Mouse (Mus musculus) C2C12 (cell line): Measurements from ENCODE around the gene Olfr1279. TPM values are rescaled to one million over a fixed set of nuclear protein-coding genes. Genes with fewer than 3 reads are reported as not detected.
"Not testable (repeated sequence)": the region's sequence is repeated elsewhere in the genome, so short reads cannot be mapped to it uniquely, and the experiment has no call there.

Experiments
- H3K27me3 ChIP-seq: one replicate; pipeline ENCODE4 v1.6.1; 2011; ENCODE audit not compliant: control insufficient read depth, insufficient read depth, insufficient read length
- H3K36me3 ChIP-seq: one replicate; pipeline ENCODE4 v1.6.1; 2011; ENCODE audit not compliant: control insufficient read depth, insufficient read depth
- H3K4me3 ChIP-seq: one replicate; pipeline ENCODE4 v1.5.1; 2011; ENCODE audit warnings: mild to moderate bottlenecking, control low read depth; ENCODE audit not compliant: poor library complexity, insufficient read depth, severe bottlenecking
- H3K79me2 ChIP-seq: one replicate; pipeline ENCODE4 v1.6.1; 2011; ENCODE audit not compliant: control insufficient read depth, insufficient read depth
- H3K79me3 ChIP-seq: one replicate; pipeline ENCODE4 v1.6.1; 2011; ENCODE audit warnings: low read depth, control low read depth
- H3ac ChIP-seq: one replicate; pipeline ENCODE3; 2011; ENCODE audit warnings: low read depth; ENCODE audit not compliant: control insufficient read depth, insufficient read length
- CEBPB ChIP-seq: IDR thresholded peaks from one replicate; pipeline ENCODE4 v1.6.1; 2011; ENCODE audit warnings: low read depth, mild to moderate bottlenecking, control low read depth, moderate library complexity
- CTCF ChIP-seq: IDR thresholded peaks from one replicate; pipeline ENCODE4 v1.5.1; 2011; ENCODE audit not compliant: control insufficient read depth, insufficient read depth, insufficient read length
- FOSL1 ChIP-seq: IDR thresholded peaks from one replicate; pipeline ENCODE4 v1.8.0; 2011; ENCODE audit warnings: mild to moderate bottlenecking, low read length; ENCODE audit not compliant: poor library complexity, insufficient read depth, severe bottlenecking
- MAX ChIP-seq: IDR thresholded peaks from one replicate; pipeline ENCODE4 v1.6.1; 2011; ENCODE audit warnings: mild to moderate bottlenecking, control low read depth
- MYOD1 ChIP-seq: IDR thresholded peaks from one replicate; pipeline ENCODE4 v1.6.1; 2011; ENCODE audit warnings: low read depth; ENCODE audit not compliant: control insufficient read depth, insufficient read length
- MYOG ChIP-seq: IDR thresholded peaks from one replicate; pipeline ENCODE4 v1.6.1; 2011; ENCODE audit not compliant: control insufficient read depth, insufficient read length; ENCODE audit errors: extremely low read depth
- USF1 ChIP-seq: IDR thresholded peaks from one replicate; pipeline ENCODE4 v1.6.1; 2011; ENCODE audit warnings: low read depth, mild to moderate bottlenecking, control low read depth, moderate library complexity
- polyA plus RNA-seq: library from polyadenylated mRNA; unstranded; fragments of >200 nt; fragmentation: generic; extraction: Trizol; gene quantifications from one replicate; pipeline ENCODE4 v1.2.1, GENCODE M21; 2012; ENCODE audit warnings: missing spikeins

The Olfr1279 gene
- polyA plus RNA-seq, 1 experiment: not detected

DNA sequence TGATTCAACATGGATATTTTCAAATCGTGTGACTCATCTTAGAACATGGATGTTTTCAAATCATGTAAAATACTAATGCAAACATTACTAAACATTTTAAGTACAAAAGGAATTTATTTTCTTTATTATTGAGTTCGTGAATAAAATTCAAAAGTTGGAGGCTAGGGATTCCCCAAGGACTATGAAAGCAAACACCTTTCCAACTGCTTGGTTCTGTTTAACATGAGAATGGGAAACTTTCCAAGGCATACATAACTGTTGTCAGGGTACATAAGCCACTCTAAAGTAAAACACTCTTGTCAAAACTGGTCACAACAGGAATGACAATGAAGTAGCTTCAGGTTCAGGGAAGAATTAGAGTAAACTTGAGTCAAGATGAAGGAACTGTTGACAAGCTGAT, 25.8 kb downstream of the Olfr1279 start, which contains the start of gene Olfr1281:
TSS of gene Olfr1281 (plus strand) at position 301 of the 400 bp plus-strand sequence.
- Histone ChIP-seq H3ac (no peak within 1 kb of the TSS), H3K79me3 (no peaks in the 10 kb centered on the region), H3K36me3 (no peaks in the 10 kb centered on the region), H3K4me3 (no peak within 1 kb of the TSS), H3K79me2 (no peaks in the 10 kb centered on the region), H3K27me3 (no peaks in the 10 kb centered on the region)
- TF ChIP-seq MYOG: no peak
- no peak for TF ChIP-seq MAX
- TF ChIP-seq CTCF: no peak
- no peak for TF ChIP-seq CEBPB
- no peak for TF ChIP-seq FOSL1
- no peak for TF ChIP-seq MYOD1
- TF ChIP-seq USF1: no peak

- H3ac ChIP-seq, H3K79me2 ChIP-seq, H3K36me3 ChIP-seq, H3K79me3 ChIP-seq, H3K27me3 ChIP-seq, H3K4me3 ChIP-seq: not testable (repeated sequence)
These were observed 33.3 kb downstream of the Olfr1279 start for GRCm38 (mm10) chr2:111333721-111334120.

GRCm38 (mm10) chr2:111335976-111336375, 35.5 kb downstream of the Olfr1279 start, which contains the start of gene Olfr1282:
Gene Olfr1282, minus strand, starts transcription at chr2:111336076.
- Histone ChIP-seq H3K79me2 (no peaks in the 10 kb centered on the region), H3K79me3 (no peaks in the 10 kb centered on the region), H3K4me3 (no peak within 1 kb of the TSS), H3K27me3 (no peaks in the 10 kb centered on the region), H3K36me3 (no peaks in the 10 kb centered on the region), H3ac (no peak within 1 kb of the TSS)
- TF ChIP-seq MAX (no peak), USF1 (no peak), CEBPB (no peak), MYOD1 (no peak), FOSL1 (no peak)

Other genes with a start within 250 kb of the Olfr1279 start
- not detected for gene Gm13941, start 194.7 kb upstream of the Olfr1279 start, polyA plus RNA-seq
- gene Gm15130, start 147.7 kb upstream of the Olfr1279 start, polyA plus RNA-seq: not detected
- gene 4930430A15Rik, start 71.0 kb upstream of the Olfr1279 start, polyA plus RNA-seq: not detected
- gene Olfr1275, start 65.3 kb upstream of the Olfr1279 start, polyA plus RNA-seq: not detected
- gene Olfr1276, start 46.1 kb upstream of the Olfr1279 start, polyA plus RNA-seq: not detected
- not detected for gene Olfr1277, start 26.5 kb upstream of the Olfr1279 start, polyA plus RNA-seq
- not detected for gene Olfr1278, start 10.5 kb upstream of the Olfr1279 start, polyA plus RNA-seq
- gene Olfr1280, start 13.4 kb downstream of the Olfr1279 start, polyA plus RNA-seq: not detected
- gene Olfr1281, start 25.9 kb downstream of the Olfr1279 start, polyA plus RNA-seq: not detected
- not detected for gene Olfr1282, start 35.4 kb downstream of the Olfr1279 start, polyA plus RNA-seq
- not detected for gene Olfr1283, start 66.2 kb downstream of the Olfr1279 start, polyA plus RNA-seq
- gene Olfr1284, start 74.9 kb downstream of the Olfr1279 start, polyA plus RNA-seq: not detected
- gene Olfr1286, start 122.5 kb downstream of the Olfr1279 start, polyA plus RNA-seq: not detected
- gene Olfr1287, start 148.5 kb downstream of the Olfr1279 start, polyA plus RNA-seq: not detected
- not detected for gene Olfr1288, start 173.5 kb downstream of the Olfr1279 start, polyA plus RNA-seq
- gene Olfr1289, start 180.2 kb downstream of the Olfr1279 start, polyA plus RNA-seq: not detected
- gene Olfr1290, start 193.2 kb downstream of the Olfr1279 start, polyA plus RNA-seq: not detected
- not detected for gene Olfr1291-ps1, start 196.5 kb downstream of the Olfr1279 start, polyA plus RNA-seq
- gene Olfr1293-ps, start 224.6 kb downstream of the Olfr1279 start, polyA plus RNA-seq: not detected
- not detected for gene Olfr1294, start 239.7 kb downstream of the Olfr1279 start, polyA plus RNA-seq